Mouse (Mus musculus) hindbrain, postnatal 0 days (tissue): ENCODE results near the gene Fam160b1. TPM values are rescaled to one million over a fixed set of nuclear protein-coding genes. Genes with fewer than 3 reads are reported as not detected.

Experiments used
- ATAC-seq: fragments of 200-750 bp; cut with Nextera tagmentation; 2 replicates; pipeline ENCODE4 v1.8.0; 2017; ENCODE audit warnings: mild to moderate bottlenecking, moderate TSS enrichment, moderate library complexity
- DNase-seq: peaks from one replicate; pipeline ENCODE4 v3.0.0-alpha.2; 2015; ENCODE audit warnings: low spot score
- H3K27ac ChIP-seq: fragments of 300-500 bp; sonication (generic); 2 replicates; pipeline ENCODE4 v1.5.1; 2014; ENCODE audit warnings: mild to moderate bottlenecking
- H3K27me3 ChIP-seq: fragments of 300-500 bp; sonication (generic); 2 replicates; pipeline ENCODE4 v1.6.1; 2014; ENCODE audit warnings: low read length, mixed read lengths; ENCODE audit not compliant: insufficient read depth
- H3K36me3 ChIP-seq: fragments of 300-500 bp; sonication (generic); 2 replicates; pipeline ENCODE4 v1.6.1; 2014; ENCODE audit warnings: low read length, mixed read lengths; ENCODE audit not compliant: insufficient read depth
- H3K4me1 ChIP-seq: fragments of 300-500 bp; sonication (generic); 2 replicates; pipeline ENCODE4 v1.6.1; 2014; ENCODE audit warnings: antibody characterized with exemption, low read length, mixed read lengths; ENCODE audit not compliant: insufficient read depth
- H3K4me2 ChIP-seq: fragments of 300-500 bp; sonication (generic); 2 replicates; pipeline ENCODE4 v1.6.1; 2014; ENCODE audit warnings: low read depth, mild to moderate bottlenecking, low read length, moderate library complexity, mixed read lengths
- H3K4me3 ChIP-seq: fragments of 300-500 bp; sonication (generic); 2 replicates; pipeline ENCODE4 v1.5.1; 2014; ENCODE audit warnings: low read length
- H3K9ac ChIP-seq: fragments of 300-500 bp; sonication (generic); replicated peaks from 2 replicates; pipeline ENCODE4 v1.6.1; 2014; ENCODE audit warnings: mild to moderate bottlenecking, low read length, moderate library complexity, mixed read lengths
- H3K9me3 ChIP-seq: fragments of 300-500 bp; sonication (generic); 2 replicates; pipeline ENCODE4 v1.6.1; 2016; ENCODE audit warnings: low read length, mixed read lengths
- CTCF ChIP-seq: IDR thresholded peaks from 2 replicates; pipeline ENCODE4 v1.5.1; 2016; ENCODE audit warnings: antibody characterized with exemption, control low read depth, low read depth
- WGBS: fragments of 180-500 bp; shearing (Covaris S2); extraction: QIAGEN DNeasy Blood & Tissue Kit; methylation state at CpG from one replicate; pipeline ENCODE4 v1.1.7; 2014; 5-methylcytosine and 5-hydroxymethylcytosine counted together
- polyA plus RNA-seq: library from polyadenylated mRNA; unstranded; fragments of >200 nt; fragmentation: Nextera tagmentation; extraction: Ambion mirVana; gene quantifications from 2 replicates; pipeline ENCODE4 v1.2.1, GENCODE M21; 2015
- total RNA-seq: library from RNA; depleted of rRNA; stranded (reverse); fragments of >200 nt; gene quantifications from 2 replicates; pipeline ENCODE4 v1.2.3, GENCODE M21; 2014

Fam160b1 gene
- total and polyA plus RNA-seq, 2 experiments from 2014 or later: 11.2 to 19.7 TPM

DNA sequence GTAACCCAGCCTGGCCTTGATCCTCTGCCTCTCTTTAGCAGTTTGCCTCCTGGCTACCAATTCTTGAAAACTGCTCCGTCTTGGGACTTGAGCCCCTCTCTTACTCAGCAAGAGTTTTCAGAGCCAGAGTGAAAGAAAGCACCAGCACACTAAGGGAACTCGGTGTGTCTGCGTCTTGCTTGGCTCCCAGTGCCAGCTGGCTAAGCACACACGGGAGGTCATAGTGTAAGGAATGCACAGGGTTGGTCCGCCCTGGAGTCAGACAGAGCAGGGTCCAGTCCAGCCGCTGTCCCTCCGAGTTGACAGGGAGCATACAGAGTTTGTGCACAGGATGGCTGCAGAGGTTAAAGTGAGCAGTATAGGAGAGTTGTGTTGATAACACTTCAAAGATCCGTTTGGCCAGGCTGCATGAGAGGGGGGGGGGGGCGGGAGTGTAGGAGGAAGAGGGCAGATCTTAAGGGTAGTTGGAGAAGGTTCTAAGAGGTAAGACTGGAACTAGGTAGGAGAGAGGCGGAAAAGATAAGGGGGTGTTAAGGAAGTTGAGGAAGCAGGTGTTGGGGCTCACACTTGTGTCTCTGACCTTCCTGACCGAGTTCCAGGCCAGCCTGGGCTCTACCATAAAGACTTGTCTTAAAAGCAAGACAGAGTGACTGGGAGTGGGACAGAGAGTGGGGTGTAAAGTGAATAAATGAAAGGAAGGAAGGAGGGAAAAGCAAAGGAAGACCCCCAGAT, 4.6 kb downstream of the Fam160b1 start:
- Histone ChIP-seq H3K9ac (peak overlapping the region; percentile 30; the same call in 1 of the 2 replicates), H3K27ac (no peak overlapping the region), H3K4me1 (peaks cover 30% of the 10 kb centered on the region), H3K9me3 (no peaks in the 10 kb centered on the region), H3K36me3 (peaks cover 7% of the 10 kb centered on the region; the same call in 1 of the 2 replicates), H3K4me3 (no peak overlapping the region), H3K4me2 (no peak overlapping the region), H3K27me3 (no peaks in the 10 kb centered on the region)
- ATAC-seq (no peak), DNase-seq (no peak)
- 50% methylated on average over 11 of the region's 11 CpGs for WGBS
- TF ChIP-seq CTCF: no peak

DNA sequence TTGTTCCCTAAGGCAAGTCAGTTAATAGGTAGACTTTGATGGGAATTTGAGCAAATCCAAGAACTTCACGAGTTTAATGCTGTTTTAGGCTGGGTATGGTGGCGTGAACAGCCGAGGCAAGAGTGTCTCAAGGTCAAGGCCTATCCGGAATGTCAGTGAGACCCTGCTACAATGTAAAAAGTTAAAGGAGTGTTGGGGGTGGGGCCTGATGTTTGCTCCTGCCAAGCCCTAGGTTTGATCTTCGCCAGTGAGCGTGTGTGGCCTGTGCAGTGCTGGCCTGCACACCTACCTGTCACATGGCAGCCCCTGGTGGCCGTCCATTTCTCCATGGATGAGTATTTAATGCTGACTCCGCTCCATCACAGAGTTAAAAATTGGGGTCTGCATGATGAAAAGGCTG, 5.5 kb downstream of the Fam160b1 start:
- no peak overlapping the region for H3K4me3 ChIP-seq
- peaks cover 30% of the 10 kb centered on the region for H3K4me1 ChIP-seq
- no peak for DNase-seq
- H3K4me2 ChIP-seq: no peak overlapping the region
- ATAC-seq: no peak
- H3K27me3 ChIP-seq: no peaks in the 10 kb centered on the region
- TF ChIP-seq CTCF: no peak
- H3K9me3 ChIP-seq: no peaks in the 10 kb centered on the region
- WGBS: 59% methylated on average over 8 of the region's 8 CpGs
- H3K36me3 ChIP-seq: peaks cover 15% of the 10 kb centered on the region; the same call in 1 of the 2 replicates
- no peak overlapping the region for H3K9ac ChIP-seq
- no peak overlapping the region for H3K27ac ChIP-seq

DNA sequence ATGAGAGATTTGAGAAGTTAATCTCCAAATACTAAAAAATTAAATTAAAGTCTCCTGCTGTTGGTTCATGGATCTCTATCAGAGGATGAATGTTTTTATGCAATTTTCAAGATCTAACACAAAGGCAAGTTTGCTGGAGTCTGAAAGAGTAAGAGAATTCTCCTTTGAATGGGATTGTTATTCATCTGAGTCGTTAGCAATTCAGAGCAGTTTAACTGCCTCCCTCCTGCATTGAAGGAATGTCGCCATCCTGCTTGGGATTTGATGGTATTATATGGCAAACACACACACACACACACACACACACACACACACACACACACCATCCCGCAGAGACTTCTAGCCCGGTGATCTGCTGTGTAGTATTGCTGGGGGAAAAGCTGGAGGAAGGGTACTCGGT, 6.1 kb downstream of the Fam160b1 start:
- TF ChIP-seq CTCF: no peak
- no peak overlapping the region for H3K4me2 ChIP-seq
- H3K9ac ChIP-seq: no peak overlapping the region
- WGBS: 40% methylated on average over 5 of the region's 5 CpGs
- no peak overlapping the region for H3K27ac ChIP-seq
- ATAC-seq: no peak
- peaks cover 30% of the 10 kb centered on the region for H3K4me1 ChIP-seq
- no peaks in the 10 kb centered on the region for H3K9me3 ChIP-seq
- H3K36me3 ChIP-seq: peaks cover 21% of the 10 kb centered on the region; the same call in 1 of the 2 replicates
- no peak for DNase-seq
- H3K4me3 ChIP-seq: no peak overlapping the region
- no peaks in the 10 kb centered on the region for H3K27me3 ChIP-seq

DNA sequence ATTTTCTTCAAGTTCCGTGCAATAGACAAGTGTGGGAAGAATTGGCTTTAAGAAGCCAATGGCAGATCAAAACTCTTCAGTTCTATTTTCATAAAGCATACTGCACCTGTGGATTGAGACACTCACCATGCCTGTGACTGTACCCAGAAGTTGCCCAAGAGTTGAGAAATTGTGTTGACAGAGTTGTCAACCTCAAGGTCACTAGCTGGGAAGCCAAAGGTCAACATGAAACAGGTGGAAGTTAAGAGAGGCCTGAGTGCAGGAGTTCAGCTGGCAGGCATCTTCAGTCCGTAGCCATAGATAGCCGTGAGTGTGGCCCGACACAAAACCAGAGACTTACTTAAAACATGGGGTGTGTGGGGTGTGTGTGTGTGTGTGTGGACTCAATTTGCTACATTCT, 6.7 kb downstream of the Fam160b1 start:
- Histone ChIP-seq H3K4me2 (no peak overlapping the region), H3K27me3 (no peaks in the 10 kb centered on the region), H3K4me1 (peaks cover 30% of the 10 kb centered on the region), H3K36me3 (peaks cover 25% of the 10 kb centered on the region; the same call in 1 of the 2 replicates), H3K9ac (no peak overlapping the region), H3K27ac (no peak overlapping the region), H3K4me3 (no peak overlapping the region), H3K9me3 (no peaks in the 10 kb centered on the region)
- 94% methylated on average over 4 of the region's 4 CpGs for WGBS
- DNase-seq (no peak), ATAC-seq (no peak)
- no peak for TF ChIP-seq CTCF

DNA sequence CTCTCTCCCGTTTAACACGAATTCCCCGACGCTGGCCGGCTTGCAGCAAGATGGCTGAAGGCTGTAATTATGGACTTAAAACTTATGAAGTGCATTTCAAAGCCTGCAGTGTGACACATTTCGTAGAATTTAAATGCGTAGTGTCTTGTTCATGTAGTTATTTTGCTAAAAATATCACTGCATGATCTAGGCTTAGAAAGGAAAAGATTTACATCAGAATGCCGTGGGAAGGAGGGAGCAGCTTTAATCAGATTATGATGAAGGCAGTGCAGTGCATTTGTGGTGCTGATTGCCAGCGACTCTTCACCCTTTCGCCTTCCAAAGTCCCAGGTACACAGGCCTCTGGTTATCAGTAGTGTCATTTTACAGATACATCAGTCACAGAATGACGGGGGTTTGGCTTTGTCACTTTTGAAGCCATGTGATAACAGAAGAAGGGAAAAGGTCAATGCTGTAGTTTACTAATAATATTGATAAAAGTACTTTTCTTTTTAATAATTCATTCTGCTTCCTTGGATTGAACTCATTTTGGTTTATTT, 7.4 kb downstream of the Fam160b1 start:
- ATAC-seq (no peak), DNase-seq (no peak)
- 78% methylated on average over 11 of the region's 11 CpGs for WGBS

DNA sequence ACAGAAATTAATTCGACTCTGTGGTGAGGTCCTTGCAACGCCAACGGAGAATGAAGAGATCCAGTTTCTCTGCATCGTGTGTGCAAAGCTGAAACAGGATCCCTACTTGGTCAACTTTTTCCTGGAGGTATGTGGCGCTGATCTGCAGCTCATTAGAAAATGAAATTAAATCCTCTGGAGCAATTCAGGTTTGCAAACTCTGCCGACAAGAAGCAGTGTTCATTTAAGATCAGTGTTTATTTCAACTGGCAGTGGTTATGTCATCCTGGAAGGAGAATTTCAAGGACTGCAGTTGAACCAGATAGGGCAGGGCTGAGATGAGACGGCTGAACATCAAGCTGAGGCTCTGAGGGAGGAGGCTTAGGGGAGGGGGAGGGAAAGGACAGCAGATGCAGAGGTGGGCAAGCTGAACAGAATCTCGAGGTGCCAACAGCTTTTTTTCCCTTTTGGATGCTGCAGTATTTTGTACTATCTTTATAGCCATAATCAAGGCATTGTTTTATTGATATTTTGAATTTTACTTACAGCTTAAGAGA, 12.9 kb downstream of the Fam160b1 start:
- Histone ChIP-seq H3K4me3 (no peak overlapping the region), H3K4me2 (no peak overlapping the region)

More for the DNA sequence above, 7.4 kb downstream of the Fam160b1 start:
- TF ChIP-seq CTCF: no peak
- H3K9me3 ChIP-seq: no peaks in the 10 kb centered on the region
- no peak overlapping the region for H3K4me3 ChIP-seq
- H3K36me3 ChIP-seq: peaks cover 32% of the 10 kb centered on the region; the same call in 1 of the 2 replicates
- H3K4me2 ChIP-seq: no peak overlapping the region
- H3K27me3 ChIP-seq: no peaks in the 10 kb centered on the region
- no peak overlapping the region for H3K27ac ChIP-seq
- H3K9ac ChIP-seq: no peak overlapping the region
- peaks cover 24% of the 10 kb centered on the region for H3K4me1 ChIP-seq

DNA sequence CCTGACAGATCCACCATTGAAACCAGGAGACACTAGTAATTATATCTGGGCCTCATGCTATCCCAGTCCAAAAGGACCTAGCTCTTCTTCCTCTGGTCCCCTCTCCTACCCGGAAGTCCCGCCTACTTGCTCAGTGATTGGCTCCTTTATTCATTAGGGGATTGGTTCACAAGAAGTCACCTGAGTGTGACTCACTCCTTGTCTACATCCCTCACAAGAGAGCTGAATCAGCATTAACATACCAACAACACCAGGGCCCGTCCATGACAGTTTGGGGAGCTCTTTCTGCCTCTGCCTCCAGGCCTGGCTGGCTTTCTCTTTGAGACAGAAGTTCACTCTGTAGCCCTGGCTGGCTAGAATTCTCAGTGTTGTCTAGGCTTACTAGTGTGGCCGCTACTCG, 14.7 kb downstream of the Fam160b1 start:
- ATAC-seq (no peak), DNase-seq (no peak)
- Histone ChIP-seq H3K9me3 (no peaks in the 10 kb centered on the region), H3K9ac (no peak overlapping the region), H3K4me2 (no peak overlapping the region), H3K4me1 (no peaks in the 10 kb centered on the region), H3K27me3 (no peaks in the 10 kb centered on the region), H3K36me3 (peaks cover 63% of the 10 kb centered on the region), H3K4me3 (no peak overlapping the region), H3K27ac (no peak overlapping the region)
- 82% methylated on average over 5 of the region's 5 CpGs for WGBS
- no peak for TF ChIP-seq CTCF

More for the DNA sequence above, 12.9 kb downstream of the Fam160b1 start:
- DNase-seq (no peak), ATAC-seq (no peak)
- no peaks in the 10 kb centered on the region for H3K27me3 ChIP-seq
- H3K9me3 ChIP-seq: no peaks in the 10 kb centered on the region
- H3K36me3 ChIP-seq: peaks cover 54% of the 10 kb centered on the region
- no peak overlapping the region for H3K9ac ChIP-seq
- no peak overlapping the region for H3K27ac ChIP-seq
- TF ChIP-seq CTCF: no peak
- no peaks in the 10 kb centered on the region for H3K4me1 ChIP-seq
- 85% methylated on average over 8 of the region's 8 CpGs for WGBS
